Mouse (Mus musculus) brain, embryonic 14.5 days (tissue): ENCODE measurements around the gene Vav2.
A peak's percentile ranks its signal among the peaks of the same experiment; 100 is the strongest.

ENCODE experiments used
- CTCF ChIP-seq: fragments of 200-500 bp; IDR thresholded peaks from 2 replicates; pipeline ENCODE4 v1.5.1; 2012; ENCODE audit warnings: inconsistent platforms, mild to moderate bottlenecking, moderate library complexity, borderline replicate concordance; ENCODE audit not compliant: insufficient read depth, insufficient read length; ENCODE audit errors: extremely low read depth
- POLR2A ChIP-seq: fragments of 200-500 bp; IDR thresholded peaks from 2 replicates; pipeline ENCODE4 v1.6.1; 2012; ENCODE audit warnings: mild to moderate bottlenecking, inconsistent platforms, borderline replicate concordance; ENCODE audit not compliant: poor library complexity, insufficient read depth, insufficient read length, severe bottlenecking; ENCODE audit errors: extremely low read depth

DNA sequence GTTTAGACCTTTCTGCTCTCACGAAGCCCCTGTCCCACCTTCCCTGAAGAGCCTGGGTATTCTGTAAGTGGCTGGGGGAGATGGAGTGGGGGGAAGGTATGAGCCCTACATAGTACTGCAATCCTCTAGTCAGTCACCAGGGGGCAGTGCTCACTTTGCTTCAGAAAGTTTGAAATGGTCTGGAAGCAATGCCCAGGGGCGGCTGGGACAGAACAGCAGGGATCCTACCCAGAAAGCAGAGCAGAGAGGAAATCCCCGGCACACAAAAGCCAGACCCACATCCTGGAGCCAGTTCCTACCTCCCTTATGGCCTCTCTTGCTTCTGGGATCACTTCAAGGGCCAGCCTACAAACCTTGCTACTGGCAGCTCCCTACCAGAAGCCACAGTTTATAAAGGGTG is 137.8 kb downstream of the Vav2 start:
- TF ChIP-seq CTCF (peak; percentile 82), POLR2A (no peak)
